Mouse (Mus musculus) Patski (cell line): ENCODE results near the gene Usp16. TPM values are rescaled to one million over a fixed set of nuclear protein-coding genes. Genes with fewer than 3 reads are reported as not detected.

Source experiments
- ATAC-seq: fragments of 100-300 bp; one replicate; pipeline ENCODE4 v1.8.0; 2021
- CTCF ChIA-PET: fragments of 350-600 bp; sonication (Branson Sonifier 250); formaldehyde crosslinking; loops from one replicate; lab custom pipeline; 2022; ENCODE audit warnings: inconsistent platforms; lab: Charles Lee
- POLR2A ChIA-PET: fragments of 350-600 bp; sonication (Branson Sonifier 250); formaldehyde crosslinking; loops from one replicate; lab custom pipeline; 2022; ENCODE audit warnings: antibody characterized with exemption, inconsistent platforms; lab: Charles Lee
- DNase-seq: peaks from one replicate; pipeline ENCODE4 v3.0.0-alpha.2; 2011; ENCODE audit warnings: low read depth, low spot score
- H3K27me3 ChIP-seq: fragments of 371-371 bp; one replicate; pipeline ENCODE4 v1.5.1; 2021
- CTCF ChIP-seq: fragments of 100-300 bp; IDR thresholded peaks from one replicate; pipeline ENCODE4 v1.5.1; 2021
- in situ Hi-C: fragments of 300-500 bp; cut with MboI; formaldehyde crosslinking; loops from 3 replicates; pipeline ENCODE4 v1.11.1; 2018; ENCODE audit warnings: low pct_unique_long_range_greater_than_20kb, mixed read lengths
- polyA plus RNA-seq: library from polyadenylated mRNA; unstranded; gene quantifications from one replicate; pipeline ENCODE4 v1.2.3, GENCODE M21; 2021

Usp16 gene
- polyA plus RNA-seq, 1 experiment from 2014 or later: 60.8 TPM

GRCm38 (mm10) chr16:87511706-87512105 lies 57.2 kb downstream of the Usp16 start:
- ChIA-PET POLR2A (no interaction called here), CTCF (interaction anchor here (1.0 kb wide), 1 partner anchor 226 kb away, joined by 4 read pairs; no protein-coding TSS in a partner anchor)
- TF ChIP-seq CTCF: no peak
- in situ Hi-C loops: loop anchor here (25.0 kb wide), 1 partner anchor 701 kb away; no protein-coding TSS in a partner anchor
- no peak for ATAC-seq
- DNase-seq: no peak
- no peaks in the 10 kb centered on the region for H3K27me3 ChIP-seq

DNA sequence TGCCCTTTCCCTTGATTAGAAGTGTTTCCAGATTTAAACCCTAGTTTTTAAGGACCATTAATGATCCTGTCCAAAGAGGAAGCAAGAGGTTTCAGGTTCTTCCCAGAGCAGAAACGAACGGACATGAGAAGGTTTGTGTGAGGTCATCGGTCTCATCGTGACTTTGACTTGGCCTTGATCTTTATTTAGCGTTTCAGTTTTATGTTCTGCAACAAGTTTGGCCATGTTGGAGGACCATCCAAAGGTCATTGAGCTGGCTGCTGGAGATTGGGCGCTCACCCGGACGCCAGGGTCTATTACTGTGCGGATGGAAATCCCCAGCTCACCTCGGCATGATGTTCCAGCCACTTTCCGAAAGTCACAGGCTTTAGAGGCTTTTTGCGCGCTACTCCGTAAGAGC lies 57.8 kb downstream of the Usp16 start:
- no peak for DNase-seq
- TF ChIP-seq CTCF: no peak
- no peak for ATAC-seq
- no peaks in the 10 kb centered on the region for H3K27me3 ChIP-seq
- POLR2A ChIA-PET: no interaction called here
- CTCF ChIA-PET: interaction anchor here (1.0 kb wide), 1 partner anchor 225 kb away, joined by 4 read pairs; no protein-coding TSS in a partner anchor
- in situ Hi-C loops: loop anchor here (25.0 kb wide), 1 partner anchor 700 kb away; no protein-coding TSS in a partner anchor

GRCm38 (mm10) chr16:87524228-87524627 lies 69.7 kb downstream of the Usp16 start:
- in situ Hi-C loops: loop anchor here (25.0 kb wide), 1 partner anchor 688 kb away; no protein-coding TSS in a partner anchor
- no peaks in the 10 kb centered on the region for H3K27me3 ChIP-seq
- CTCF ChIA-PET: no interaction called here
- DNase-seq (no peak), ATAC-seq (no peak)
- no peak for TF ChIP-seq CTCF
- POLR2A ChIA-PET: no interaction called here

DNA sequence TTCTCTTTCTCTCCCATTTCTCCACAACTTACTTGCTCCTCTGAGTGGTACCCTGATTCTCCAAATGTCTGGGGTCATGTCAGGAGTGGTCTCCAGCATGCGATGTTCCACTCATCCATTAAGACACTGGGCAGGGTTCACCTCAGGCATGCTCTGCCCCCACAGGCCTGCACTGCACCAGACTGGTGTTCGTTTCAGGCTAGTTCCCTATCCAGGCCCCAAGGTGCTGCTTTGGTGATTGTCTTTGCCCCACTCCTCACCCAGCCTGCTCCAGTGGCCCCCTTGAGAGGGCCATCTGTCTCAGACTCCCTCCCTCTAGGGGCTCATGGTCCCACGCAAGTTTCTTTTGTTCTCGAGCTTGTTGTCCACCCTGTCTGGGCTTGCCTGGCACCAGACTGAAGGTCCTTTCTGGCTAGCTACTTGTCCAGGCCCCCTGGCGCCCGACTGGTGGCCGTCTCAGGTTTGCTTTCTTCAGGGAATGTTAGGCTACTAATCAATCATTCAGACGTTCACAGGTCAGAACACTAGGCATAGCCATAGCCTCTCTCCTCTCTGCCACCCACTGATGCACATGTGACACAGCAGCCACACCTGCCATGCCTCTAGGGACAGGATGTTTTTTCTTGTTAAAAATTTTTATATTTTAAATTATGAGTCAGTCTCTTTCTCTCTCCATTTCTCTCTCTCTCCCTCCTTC lies 73.2 kb downstream of the Usp16 start:
- no peaks in the 10 kb centered on the region for H3K27me3 ChIP-seq
- ATAC-seq: no peak
- no peak for TF ChIP-seq CTCF
- in situ Hi-C loops: no loop called here
- DNase-seq: no peak
- ChIA-PET POLR2A (no interaction called here), CTCF (no interaction called here)

DNA sequence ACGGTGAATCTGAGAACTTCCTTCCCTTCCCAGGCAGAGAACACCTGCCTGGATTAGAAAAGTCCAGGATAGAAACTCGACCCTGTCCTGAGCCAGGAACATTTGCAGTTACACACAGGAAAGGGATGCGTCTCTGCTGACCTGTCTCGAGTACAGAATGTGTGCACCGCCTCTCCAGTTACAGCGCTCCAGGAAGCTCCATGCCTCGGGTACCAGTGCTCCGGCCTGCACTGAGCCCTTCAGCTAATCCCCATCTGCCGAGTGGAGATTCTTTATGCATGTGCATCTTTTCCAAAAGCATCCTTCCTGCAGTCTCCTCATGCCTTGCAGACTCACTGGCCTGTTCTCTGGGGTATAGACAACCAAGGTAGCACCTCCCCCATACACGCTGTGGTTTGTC lies 74.3 kb downstream of the Usp16 start:
- DNase-seq (no peak), ATAC-seq (no peak)
- H3K27me3 ChIP-seq: no peaks in the 10 kb centered on the region
- TF ChIP-seq CTCF: no peak
- ChIA-PET CTCF (interaction anchor here (1.0 kb wide), 1 partner anchor 21 kb away, joined by 3 read pairs; no protein-coding TSS in a partner anchor), POLR2A (no interaction called here)
- in situ Hi-C loops: no loop called here

Other genes with a start within 250 kb of the Usp16 start
- gene N6amt1, start 100.5 kb upstream of the Usp16 start, polyA plus RNA-seq: 19.9 TPM
- 19.6 TPM for gene Ltn1, start 22.1 kb upstream of the Usp16 start, polyA plus RNA-seq
- gene Rwdd2b, start 14.1 kb upstream of the Usp16 start, polyA plus RNA-seq: 8.0 TPM
- 300 TPM for gene Cct8, start 41.2 kb downstream of the Usp16 start, polyA plus RNA-seq
- 24.8 TPM for gene Map3k7cl, start 98.6 kb downstream of the Usp16 start, polyA plus RNA-seq
- 12.9 TPM for gene Bach1, start 244.2 kb downstream of the Usp16 start, polyA plus RNA-seq